Mouse (Mus musculus) right cerebral cortex, adult 18-20 months (tissue): ENCODE results near the gene Cox5a.

Experiments used
- DNase-seq: peaks from one replicate; pipeline ENCODE4 v3.0.0; 2022; ENCODE audit warnings: mixed read lengths

The Cox5a gene

GRCm38 (mm10) chr9:57521056-57521911 is at the start of gene Cox5a:
Cox5a (plus strand) TSS chr9:57521274.
- DNase-seq, result peak; percentile 96

DNA sequence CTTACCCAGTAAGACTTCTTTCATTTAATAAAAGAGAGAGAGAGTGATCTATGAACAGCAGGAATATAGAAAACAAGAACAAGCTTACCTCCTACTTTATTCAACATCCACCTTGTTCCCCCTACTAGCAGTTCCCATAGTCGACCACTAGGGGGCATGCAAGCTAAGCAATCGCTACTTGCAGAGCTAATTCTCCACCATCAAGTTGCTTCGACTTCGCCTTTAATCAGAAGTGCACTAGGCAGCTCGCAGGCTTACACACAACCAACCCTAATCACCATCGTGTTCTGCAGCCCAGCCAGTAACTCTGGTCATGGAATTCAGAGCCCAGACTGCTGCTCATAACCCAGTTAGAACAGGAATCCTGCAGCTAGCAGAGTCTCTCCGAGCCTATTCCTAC is 35.3 kb upstream of the Cox5a start:
- peak; percentile 85 for DNase-seq

DNA sequence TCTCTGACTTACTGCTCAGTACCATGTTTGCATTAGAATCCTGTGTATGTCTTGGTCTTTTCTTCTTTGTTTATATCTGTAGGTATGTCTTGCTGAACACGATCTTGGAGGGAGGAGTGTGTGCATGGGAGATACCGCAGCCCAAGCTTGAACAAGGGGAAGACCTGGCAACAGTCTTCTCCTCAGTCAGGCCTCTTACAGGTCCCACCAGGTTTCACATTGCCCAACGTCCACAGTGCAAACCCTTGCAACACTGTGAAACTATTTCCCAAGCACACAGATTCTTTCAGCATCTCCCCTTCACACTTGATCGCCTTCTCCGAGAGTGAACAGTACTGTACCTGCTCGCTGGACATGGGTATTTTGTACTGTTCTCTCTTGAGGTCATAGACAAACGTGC is 33.3 kb upstream of the Cox5a start:
- no peak for DNase-seq

DNA sequence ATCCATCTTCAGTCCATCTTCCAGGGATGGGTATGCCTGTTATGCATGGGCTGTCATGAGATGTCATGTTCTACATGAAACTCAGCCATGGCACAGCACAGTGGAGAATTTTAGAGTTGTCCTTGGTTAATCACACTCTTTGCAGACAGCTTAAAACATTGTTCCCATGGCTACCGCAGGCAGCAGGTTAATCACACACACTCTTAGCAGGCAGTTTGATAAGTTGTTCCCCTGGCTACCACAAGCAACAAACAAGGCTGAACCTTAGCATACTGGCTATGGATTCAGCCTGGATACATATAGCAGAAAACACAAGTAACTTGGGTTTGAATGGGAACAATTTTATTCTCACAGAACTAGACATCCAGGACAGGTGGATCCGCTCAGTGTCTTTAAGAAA is 27.5 kb upstream of the Cox5a start:
- DNase-seq, result no peak

DNA sequence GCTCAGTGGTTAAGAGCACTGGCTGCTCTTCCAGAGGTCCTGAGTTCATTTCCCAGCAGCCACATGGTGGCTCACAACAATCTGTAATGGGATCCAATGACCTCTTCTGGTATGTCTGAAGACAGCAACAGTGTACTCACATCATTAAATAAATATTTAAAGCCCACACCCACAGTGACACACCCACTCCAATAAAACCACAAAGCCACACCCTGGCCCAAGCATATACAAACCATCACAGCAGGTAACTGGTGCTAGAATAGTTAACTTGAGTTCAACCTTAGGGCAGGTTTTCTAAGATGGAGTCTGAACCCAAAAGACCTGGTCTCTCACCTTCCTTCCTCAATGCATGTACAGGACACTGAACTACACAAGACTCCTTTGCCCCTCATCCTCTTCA is 26.1 kb upstream of the Cox5a start:
- no peak for DNase-seq

DNA sequence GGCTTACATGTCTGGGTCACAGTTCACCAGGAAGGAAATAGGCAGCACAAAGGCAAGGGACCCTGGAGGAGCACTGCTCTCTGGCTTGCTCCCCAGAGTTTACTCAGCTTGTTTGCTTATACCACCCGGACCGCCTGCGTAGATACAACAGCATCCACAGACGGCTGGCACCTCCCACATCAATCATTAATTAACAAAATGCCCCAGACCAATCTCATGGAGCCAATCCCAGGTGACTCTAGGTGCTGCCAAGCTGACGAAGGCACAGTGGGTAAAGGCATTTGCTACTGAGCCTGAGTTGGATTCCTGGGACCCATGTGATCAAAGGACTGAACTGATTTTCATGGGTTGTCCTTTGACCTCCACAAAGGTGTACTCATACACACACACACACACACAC is 23.8 kb upstream of the Cox5a start:
- DNase-seq, result no peak

DNA sequence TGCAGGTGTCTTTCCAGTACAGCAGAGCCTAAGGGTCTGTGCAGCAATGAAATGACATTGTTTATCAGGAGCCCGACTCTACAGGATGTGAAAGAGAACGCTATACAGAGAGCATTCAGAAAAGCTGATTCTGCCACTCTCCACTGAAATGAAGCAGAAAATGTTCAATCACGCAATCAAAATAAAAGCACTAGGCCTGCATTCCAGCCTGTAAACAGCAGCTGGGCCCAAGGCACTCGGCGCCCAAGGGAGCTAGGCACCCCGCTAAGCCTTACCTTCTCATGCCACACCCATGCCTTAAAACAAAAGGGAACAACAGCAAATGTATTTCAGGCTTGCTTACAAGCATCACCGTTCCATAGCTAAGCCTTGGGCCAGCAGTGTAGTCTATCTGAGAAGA is 22.5 kb upstream of the Cox5a start:
- no peak for DNase-seq

DNA sequence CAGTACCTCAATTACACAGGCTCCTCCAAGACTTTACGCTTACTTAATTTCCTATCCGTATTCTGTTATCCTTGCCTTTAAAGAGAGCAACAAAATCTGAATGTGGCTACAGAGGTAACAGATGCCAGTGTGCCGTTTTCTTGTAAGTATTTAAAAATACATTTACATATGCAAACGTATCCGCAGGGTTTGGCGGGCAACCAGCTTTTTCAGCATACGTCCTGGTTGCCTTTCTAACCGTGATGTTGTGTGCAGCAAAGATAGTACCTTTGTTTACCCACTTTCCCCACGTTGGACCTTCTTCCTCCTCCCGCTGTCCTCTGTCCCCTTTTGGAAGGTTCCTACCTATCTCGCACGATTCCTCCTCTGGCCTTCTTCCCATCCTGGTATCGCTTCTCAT is 19.6 kb upstream of the Cox5a start:
- DNase-seq, result peak; percentile 39

DNA sequence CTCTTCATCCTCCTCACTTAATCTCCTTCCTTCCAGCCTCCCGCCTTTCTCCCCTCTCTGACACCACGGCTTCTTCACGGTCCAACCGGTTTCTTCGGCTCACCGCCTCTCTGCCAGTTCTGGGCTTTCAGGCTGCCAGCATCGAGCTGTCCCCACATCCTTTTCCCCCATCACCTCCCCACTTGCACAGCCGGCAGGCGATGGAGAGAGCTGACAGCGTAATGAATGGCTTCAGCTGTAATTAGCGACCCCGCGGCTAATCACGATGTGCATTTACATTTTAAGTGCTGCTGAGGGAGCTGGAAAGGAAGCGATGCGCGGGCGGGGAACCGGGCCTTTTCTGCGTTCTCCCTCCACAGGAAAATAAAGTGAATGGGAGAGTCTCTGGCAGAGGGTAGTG is 19.2 kb upstream of the Cox5a start:
- peak; percentile 71 for DNase-seq

GRCm38 (mm10) chr9:57502911-57503621 is 18.0 kb upstream of the Cox5a start:
- peak; percentile 47 for DNase-seq

DNA sequence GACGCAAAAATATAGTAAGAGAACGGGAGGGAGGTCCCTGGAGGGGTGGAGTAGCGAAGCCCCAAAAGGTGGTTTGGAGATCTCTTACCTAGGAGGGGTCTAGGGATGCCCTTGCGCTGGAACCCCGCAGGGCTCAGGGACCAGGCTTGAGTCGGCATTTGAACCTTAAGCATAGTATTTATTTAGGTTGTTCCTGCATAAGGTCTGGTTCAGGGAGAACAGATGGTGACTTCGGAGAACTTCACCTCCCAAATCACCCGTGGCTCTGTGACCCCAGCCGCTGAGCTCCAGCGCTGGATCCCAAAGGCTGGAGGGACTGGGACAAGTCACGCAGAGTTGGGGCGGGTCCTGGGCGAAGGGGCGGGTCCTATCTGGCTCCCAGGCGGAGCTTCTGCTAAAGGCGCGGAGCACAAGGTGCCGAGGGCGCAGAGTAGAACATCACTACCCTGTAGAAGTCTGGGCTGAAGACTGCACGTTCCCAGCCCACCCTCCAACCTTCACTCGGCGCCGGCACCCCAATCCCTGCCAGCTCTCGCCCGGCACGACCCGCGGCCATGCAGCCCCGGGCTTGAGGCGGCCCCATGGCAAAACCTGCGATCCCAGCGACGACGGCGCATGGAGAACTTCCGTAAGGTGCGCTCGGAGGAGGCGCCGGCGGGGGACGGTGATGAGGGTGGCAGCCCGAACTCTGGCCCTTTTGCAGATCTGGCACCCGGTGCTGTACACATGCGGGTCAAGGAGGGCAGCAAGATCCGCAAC is 17.3 kb upstream of the Cox5a start, which contains the start of gene Rpp25:
Gene Rpp25 (plus strand): TSS at position 405 of the 759 bp plus-strand sequence.
- peak; percentile 79 for DNase-seq

DNA sequence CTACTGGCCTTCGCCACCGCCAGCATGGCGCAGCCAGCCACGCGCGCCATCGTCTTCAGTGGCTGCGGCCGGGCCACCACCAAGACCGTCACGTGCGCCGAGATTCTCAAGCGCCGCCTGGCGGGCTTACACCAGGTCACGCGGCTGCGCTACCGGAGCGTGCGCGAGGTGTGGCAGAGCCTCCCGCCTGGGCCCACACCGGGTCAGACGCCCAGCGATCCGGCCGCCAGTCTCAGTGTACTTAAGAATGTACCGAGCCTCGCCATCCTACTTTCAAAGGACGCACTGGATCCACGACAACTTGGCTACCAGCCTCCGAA is 16.7 kb upstream of the Cox5a start:
- peak; percentile 65 for DNase-seq

- DNase-seq, result no peak
Measured at GRCm38 (mm10) chr9:57504891-57505290, 16.2 kb upstream of the Cox5a start.

DNA sequence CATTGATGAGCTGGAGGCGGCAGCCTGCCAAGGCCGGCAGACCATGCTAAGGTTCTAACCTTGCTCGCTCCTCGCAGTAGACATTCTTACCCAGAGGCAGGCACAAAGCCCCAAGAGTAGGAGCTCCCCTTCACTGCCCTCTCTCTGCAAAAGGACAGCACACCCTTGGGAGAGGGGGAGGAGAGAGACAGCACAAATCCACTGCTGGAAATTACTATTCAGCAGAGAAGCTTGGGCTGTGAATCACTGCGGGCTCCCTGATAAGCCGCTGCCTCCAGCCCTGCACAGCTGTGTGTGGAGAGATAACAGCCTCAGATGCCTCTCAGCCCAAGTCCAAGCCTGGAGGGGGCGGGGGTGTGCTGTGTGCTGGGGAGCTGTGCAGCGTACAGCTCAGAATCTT is 15.4 kb upstream of the Cox5a start:
- peak; percentile 84 for DNase-seq

- no peak for DNase-seq
Measured at GRCm38 (mm10) chr9:57510577-57510976, 10.5 kb upstream of the Cox5a start.

DNA sequence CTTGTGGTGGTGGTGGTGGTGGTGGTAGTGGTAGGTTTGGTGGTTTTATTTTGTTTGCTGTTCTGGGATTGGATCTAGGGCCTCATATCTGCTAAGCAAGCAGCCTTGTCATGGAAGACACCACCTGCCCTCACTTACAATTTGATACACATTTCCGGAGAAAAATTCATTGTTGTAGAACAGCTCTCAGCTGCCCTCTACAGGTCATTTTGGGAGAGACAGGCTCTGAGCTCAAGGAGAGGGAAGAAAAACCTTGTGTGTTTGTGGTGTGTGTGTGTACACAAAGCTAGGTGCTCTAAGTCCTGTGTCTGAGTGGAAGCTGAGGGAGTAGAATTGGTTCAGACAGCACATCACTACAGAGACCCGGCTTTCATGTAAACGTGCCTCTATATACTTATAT is 4.0 kb upstream of the Cox5a start:
- peak; percentile 54 for DNase-seq

DNA sequence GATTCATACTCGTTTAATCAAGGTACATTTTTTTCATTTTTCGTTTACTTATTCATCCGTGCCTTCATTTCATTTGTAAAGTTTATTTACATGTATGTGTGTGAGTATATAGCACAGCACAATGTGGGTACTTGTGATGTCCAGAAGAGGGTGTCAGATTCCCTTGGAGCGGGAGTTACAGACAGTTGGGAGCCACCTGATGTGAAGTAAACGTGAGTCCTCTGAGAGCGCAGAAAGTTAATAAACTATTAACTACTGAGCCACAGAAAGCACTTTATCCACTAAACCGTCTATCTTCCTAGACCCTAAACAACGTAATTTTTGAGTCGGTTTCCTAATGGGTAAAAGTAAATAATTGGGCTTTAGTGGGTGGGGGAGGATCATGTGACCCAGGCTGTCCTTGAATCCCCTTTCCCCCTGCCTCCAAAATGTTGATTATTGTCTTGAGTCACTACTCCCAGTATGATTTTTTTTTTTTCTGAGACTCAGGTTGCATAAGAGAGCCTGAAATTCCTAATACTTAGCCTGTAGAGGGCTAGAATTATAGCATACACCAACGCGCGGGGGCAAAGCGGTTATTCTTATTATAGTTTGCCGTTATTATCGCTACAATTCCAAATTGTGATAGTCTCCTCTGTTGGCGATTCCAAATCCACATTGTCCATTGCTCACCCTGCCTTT is 559 bp upstream of the Cox5a start:
- no peak for DNase-seq

GRCm38 (mm10) chr9:57522114-57522860 is 1.2 kb downstream of the Cox5a start:
- no peak for DNase-seq

- DNase-seq, result no peak
Measured at GRCm38 (mm10) chr9:57522861-57523246, 1.8 kb downstream of the Cox5a start.

- DNase-seq, result no peak
Measured at GRCm38 (mm10) chr9:57523754-57524153, 2.7 kb downstream of the Cox5a start.

GRCm38 (mm10) chr9:57524439-57524838 is 3.4 kb downstream of the Cox5a start:
- DNase-seq, result no peak

DNA sequence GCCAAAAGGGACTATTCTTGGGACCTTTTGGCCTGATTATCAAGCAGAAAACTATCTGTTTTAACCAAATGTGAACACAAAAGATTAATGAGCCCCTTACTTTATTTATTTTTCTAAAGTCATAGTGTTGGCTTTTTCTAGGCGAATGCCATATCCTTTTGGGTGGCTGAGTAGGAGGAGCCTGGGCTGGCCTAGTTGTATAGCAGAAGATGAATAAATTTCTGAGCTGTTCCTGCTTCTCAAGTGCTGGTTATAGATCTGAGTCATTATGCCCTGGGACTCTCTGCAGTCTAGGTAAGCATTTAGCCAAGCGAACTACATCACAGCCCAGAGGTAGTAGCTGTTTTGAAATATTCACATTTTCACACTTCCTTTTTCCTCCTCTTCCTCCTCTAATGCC is 4.4 kb downstream of the Cox5a start:
- peak; percentile 43 for DNase-seq
